Mouse (Mus musculus) retina, adult 2 months (tissue): ENCODE measurements around the gene Phactr3.

Experiments used
- DNase-seq: peaks from one replicate; pipeline ENCODE4 v3.0.0-alpha.2; 2012; ENCODE audit warnings: low read depth, low spot score

The Phactr3 gene

DNA sequence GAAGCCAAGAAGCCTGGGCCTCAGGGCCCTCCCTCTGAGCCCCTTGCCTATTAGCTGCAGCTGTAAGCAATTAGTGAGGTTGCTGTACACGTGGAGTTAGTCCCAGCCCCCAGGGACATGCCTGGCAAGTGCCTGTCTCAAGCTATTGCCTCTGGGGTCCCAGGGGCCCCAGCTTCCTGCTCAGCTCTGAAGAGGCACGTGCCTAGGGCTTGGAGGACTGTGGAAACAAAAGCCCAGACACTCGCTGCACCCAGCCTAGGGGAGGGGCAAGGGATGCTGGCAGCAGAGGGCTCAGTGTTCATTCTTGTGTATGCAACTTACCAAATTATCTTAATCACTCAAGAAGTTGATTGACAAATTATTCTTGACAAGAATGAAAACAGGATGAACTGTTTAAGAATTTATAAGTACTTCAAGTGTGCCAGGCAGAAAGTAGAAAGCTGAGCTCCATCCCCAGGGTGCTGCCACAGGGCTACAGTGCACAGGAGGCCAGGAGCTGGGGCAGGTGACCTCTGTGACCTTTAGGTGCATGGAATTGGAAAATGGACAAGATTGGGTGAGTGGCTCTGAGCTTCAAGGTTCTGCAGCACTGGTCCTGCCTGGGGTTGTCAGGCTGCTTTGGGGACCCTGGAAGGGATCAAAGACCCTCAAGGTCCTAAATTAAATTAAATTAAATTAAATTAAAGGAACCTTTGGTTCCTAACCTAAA is 138.5 kb downstream of the Phactr3 start:
- DNase-seq: no peak

- no peak for DNase-seq
These were observed 139.3 kb downstream of the Phactr3 start for GRCm38 (mm10) chr2:178257986-178258555.

DNA sequence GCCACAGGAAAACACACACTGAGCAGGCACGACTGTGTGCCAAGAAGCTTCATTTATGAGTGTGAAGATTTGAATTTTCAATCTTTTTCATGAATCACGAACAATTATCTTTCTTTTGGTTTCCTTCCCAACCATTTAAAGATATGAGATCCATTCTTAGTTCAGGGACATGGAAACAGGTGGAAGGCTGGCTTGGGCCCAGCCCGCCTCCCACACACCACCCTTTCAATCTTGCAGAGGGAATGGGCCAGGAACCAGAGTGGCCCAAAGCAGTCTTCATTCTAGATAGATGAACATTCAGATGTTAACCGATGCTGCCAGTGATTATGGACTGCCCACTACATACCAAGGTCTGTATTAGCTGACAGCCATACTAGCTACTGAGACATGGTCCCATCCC is 144.3 kb downstream of the Phactr3 start:
- no peak for DNase-seq

DNA sequence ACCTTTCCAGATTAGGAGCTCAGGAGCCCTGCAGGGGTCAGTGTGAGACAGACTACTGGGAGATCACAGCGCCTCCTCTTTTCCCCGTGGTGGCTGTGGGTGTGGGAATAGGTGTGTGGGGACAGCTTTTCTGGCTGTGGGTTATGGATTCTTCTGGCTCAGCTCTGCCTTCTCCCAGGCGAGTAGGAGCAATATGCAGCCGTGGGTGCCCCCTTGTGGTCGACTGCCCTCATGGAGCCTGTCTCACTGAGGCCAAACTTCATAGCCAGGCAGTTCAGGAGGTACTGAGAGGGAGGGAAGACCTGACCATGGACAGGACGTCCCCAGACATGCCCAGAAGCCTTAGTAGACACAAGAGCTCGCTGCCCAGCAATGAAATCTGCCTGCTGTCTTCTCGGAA is 145.6 kb downstream of the Phactr3 start:
- DNase-seq: peak; percentile 40

GRCm38 (mm10) chr2:178265454-178265853 is 146.7 kb downstream of the Phactr3 start:
- no peak for DNase-seq

GRCm38 (mm10) chr2:178270794-178271193 is 152.0 kb downstream of the Phactr3 start:
- no peak for DNase-seq

DNA sequence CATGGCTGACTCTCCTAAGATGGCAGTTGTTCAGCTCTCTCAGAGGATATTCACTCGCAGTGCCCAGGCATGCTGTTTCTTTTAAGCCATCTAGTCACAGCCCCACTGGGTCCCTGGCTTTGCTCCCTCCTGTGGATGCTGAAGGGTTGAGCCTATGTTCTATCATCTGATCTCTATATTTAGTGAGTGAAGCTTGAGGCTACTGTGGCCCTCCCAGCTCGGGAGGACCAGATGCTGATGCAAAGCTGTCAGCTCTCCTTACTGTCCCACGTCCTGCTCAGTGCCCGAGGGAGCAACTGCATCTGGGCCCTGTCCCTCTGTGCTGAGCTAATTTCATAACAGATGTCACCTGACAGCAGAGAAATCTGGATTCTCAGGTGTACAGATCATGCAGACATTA is 153.6 kb downstream of the Phactr3 start:
- peak; percentile 37 for DNase-seq

DNA sequence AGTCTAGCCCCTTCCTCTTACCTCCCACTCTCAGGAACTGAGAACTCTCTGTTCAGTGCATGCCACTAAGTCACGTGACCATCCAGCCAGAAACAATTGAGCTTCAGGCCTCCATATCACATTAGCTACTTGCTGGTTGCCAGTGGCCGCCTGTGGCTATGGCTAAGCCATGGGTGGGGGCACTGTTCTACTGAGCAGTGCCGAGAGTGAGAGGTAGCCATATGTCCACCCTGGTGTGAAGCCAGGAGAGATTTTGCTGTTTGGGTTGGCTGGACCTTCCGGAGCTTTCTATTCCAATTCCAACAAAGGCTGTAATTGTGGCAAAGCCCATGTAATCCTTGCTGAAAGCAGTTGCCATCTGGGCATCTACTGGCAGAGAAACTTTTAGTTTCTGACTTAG is 155.4 kb downstream of the Phactr3 start:
- no peak for DNase-seq

GRCm38 (mm10) chr2:178277206-178277605 is 158.4 kb downstream of the Phactr3 start:
- no peak for DNase-seq

DNA sequence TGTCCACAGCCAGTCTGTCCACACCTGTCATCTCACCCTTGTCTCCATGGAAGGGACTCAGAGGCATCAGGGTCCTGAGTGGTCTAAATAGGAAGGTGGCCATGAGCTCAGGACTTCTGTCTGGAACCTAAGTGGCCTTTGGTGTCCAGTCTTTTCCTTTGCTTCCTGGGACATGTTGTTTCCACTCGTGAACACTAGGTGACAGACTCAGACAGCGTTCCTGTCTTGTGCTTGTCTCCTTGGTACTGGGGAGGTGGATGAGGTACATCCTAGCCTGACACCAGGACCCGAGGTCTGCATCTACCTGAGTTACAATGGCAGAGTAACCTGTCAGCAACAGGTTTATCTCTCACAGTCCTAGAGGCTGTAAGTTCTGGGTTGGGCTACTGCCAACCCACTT is 162.4 kb downstream of the Phactr3 start:
- no peak for DNase-seq

DNA sequence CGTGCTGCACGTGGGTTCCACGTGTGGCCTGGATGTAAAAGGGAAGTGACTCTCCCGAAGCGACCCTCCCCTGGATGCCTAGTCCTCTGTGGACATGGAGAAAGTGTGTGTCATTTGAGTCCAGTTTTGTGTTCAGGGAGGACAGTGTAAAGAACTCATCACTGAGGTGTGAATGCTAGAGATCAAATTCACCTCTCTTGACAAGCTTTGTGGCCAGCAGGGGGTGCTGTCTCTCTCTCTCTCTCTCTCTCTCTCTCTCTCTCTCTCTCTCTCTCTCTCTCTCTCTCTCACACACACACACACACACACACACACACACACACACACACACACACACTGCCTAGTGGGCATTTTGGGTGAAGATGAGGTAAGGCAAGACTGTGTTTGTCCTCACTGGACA is 168.5 kb downstream of the Phactr3 start:
- no peak for DNase-seq

GRCm38 (mm10) chr2:178288666-178289065 is 169.9 kb downstream of the Phactr3 start:
- no peak for DNase-seq

- no peak for DNase-seq
These were observed 184.8 kb downstream of the Phactr3 start for GRCm38 (mm10) chr2:178303453-178304187.

DNA sequence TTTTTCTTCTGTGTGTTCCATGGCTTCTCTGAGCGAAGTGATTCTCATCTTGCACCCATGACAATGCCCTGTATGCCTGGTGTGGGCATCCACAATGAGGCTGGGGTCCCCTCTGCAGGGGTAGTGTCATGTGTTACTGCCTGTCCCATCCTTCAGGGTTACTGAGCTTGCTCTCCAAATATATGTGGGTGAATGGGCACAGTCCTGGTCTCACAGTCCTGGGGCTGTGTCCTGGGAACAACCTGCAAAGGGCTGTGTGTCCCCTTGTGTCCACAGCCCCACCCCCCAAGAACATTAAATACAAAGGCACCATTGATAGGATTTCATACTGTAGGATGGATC is 185.4 kb downstream of the Phactr3 start:
- no peak for DNase-seq

- no peak for DNase-seq
These were observed 185.9 kb downstream of the Phactr3 start for GRCm38 (mm10) chr2:178304669-178305068.

DNA sequence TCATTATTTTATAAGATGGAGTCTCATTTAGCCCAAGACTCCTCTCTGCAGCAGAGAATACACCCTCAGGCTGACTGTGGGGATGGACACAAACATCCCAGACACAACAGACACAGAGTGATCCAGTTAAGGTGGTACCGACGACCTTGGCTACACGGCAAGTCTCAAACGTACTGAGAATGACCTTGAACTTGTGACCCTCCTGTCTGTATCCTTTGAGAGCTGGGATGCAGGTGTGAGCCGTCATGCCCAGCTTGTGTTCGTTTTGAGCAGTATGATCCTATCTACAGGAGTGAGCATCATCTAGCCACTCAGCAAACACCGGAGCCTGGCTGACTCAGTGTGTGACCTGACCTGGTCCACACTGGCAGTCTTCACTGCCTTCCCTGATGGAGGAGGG is 194.8 kb downstream of the Phactr3 start:
- no peak for DNase-seq

- DNase-seq: no peak
These were observed 197.5 kb downstream of the Phactr3 start for GRCm38 (mm10) chr2:178316281-178316680.

- DNase-seq: no peak
These were observed 201.0 kb downstream of the Phactr3 start for GRCm38 (mm10) chr2:178319766-178320165.

DNA sequence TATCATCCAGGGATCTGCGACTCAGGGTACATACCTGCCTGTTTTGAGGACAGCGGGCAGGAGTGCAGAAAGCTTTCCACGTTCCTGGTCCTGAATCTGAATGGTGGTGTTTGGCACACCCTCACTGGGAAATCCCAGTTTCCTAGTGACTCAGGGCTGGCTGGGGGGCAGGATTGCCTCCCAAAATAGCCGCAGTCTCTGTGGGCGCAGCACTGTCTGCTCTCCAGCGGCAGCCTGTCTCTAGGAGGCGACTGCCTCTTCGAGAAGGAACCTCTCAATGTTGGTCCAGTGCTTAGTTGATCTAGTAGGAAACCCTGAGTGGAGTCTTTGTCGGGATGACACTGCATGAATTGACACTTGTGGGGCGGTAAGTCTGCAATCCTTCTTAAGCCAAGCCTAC is 202.5 kb downstream of the Phactr3 start:
- DNase-seq: no peak

GRCm38 (mm10) chr2:178324410-178324809 is 205.6 kb downstream of the Phactr3 start:
- DNase-seq: no peak

DNA sequence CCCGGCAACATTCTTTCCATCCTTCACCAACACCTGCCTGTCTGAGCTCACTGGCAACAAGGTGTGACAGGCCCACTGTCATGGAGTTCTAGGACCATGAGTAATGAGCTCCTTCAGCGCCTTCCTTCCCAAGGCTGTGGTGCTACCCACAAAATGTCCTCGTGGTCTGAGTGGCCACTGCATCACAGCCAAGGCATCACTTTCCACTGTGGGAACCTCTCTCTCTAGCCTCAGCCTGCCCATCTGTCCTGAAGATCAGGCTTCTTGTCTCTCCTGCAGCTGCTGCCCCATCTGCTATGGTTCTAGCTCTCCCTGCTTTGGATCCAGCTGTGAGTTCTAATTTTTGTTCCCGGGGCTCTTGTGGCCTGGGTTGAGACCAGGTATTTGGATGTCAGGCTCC is 206.0 kb downstream of the Phactr3 start:
- DNase-seq: no peak

GRCm38 (mm10) chr2:178326067-178326466 is 207.3 kb downstream of the Phactr3 start:
- DNase-seq: no peak
